ENCODE assay signal across 7 mouse cellular contexts in genomic region chr6:99520676-99521037, GRCm38 (mm10). TPM values are rescaled to one million over a fixed set of nuclear protein-coding genes. Genes with fewer than 3 reads are reported as not detected.
A peak's percentile ranks its signal among the peaks of the same experiment; 100 is the strongest.
DNase-seq lines count a peak whose midpoint lies in the region; ATAC-seq and TF ChIP-seq lines count a peak whose summit lies in the region.

No protein-coding gene starts in this region.

- DNase-seq in lung, embryonic 14.5 days, result no peak
- DNase-seq in lung, postnatal 25 days (ENCODE audit: low spot score), result no peak
- no peak for DNase-seq in left cerebral cortex, postnatal 4 days
- no peak for DNase-seq in gastrocnemius, postnatal 4 days (ENCODE audit: low spot score in 2 of 2)

- H3K27me3 ChIP-seq in lung, embryonic 14.5 days (ENCODE audit: insufficient read depth, low read length), result no peaks in the 10 kb centered on the region
- H3K27me3 ChIP-seq in embryonic facial prominence, embryonic 13.5 days, result peaks cover 13% of the 10 kb centered on the region
- H3K27me3 ChIP-seq in intestine, postnatal 0 days (replicated peaks; ENCODE audit: control insufficient read depth, insufficient read depth, low read length), result no peaks in the 10 kb centered on the region
- H3K27me3 ChIP-seq in neural tube, embryonic 15.5 days (replicated peaks), result 0 out of 2 replicates have a peak, but pooled peaks cover 3% of the 10 kb centered on the region

- H3K9ac ChIP-seq in lung, embryonic 14.5 days, result peak overlapping the region; percentile 79
- H3K9ac ChIP-seq in embryonic facial prominence, embryonic 13.5 days, result peak overlapping the region; percentile 86
- peak overlapping the region; percentile 66 for H3K9ac ChIP-seq in intestine, postnatal 0 days (ENCODE audit: low read depth, low read length)
- H3K9ac ChIP-seq in neural tube, embryonic 15.5 days (replicated peaks), result peak overlapping the region; percentile 88

- no peak for TF ChIP-seq CTCF in lung, embryonic 14.5 days (IDR thresholded peaks at IDR 0.05; ENCODE audit: low read depth)
- TF ChIP-seq CTCF in intestine, postnatal 0 days (IDR thresholded peaks at IDR 0.05; ENCODE audit: low read depth), result no peak

- no peaks in the 10 kb centered on the region for H3K36me3 ChIP-seq in lung, embryonic 14.5 days (ENCODE audit: insufficient read depth)
- no peaks in the 10 kb centered on the region for H3K36me3 ChIP-seq in embryonic facial prominence, embryonic 13.5 days
- no peaks in the 10 kb centered on the region for H3K36me3 ChIP-seq in intestine, postnatal 0 days (ENCODE audit: control insufficient read depth, insufficient read depth)
- no peaks in the 10 kb centered on the region for H3K36me3 ChIP-seq in neural tube, embryonic 15.5 days

- under 1% methylated on average over 21 of the region's 27 CpGs for WGBS in lung, embryonic 14.5 days
- WGBS in embryonic facial prominence, embryonic 13.5 days, result under 1% methylated on average over 27 of the region's 27 CpGs
- WGBS in intestine, postnatal 0 days, result under 1% methylated on average over 27 of the region's 27 CpGs
- 0% methylated on average over 27 of the region's 27 CpGs for WGBS in neural tube, embryonic 15.5 days

- no peak for ATAC-seq in lung, embryonic 14.5 days (ENCODE audit: insufficient read depth)
- peak; percentile 59; the same call in 1 of the 2 replicates for ATAC-seq in embryonic facial prominence, embryonic 13.5 days (ENCODE audit: insufficient number of reproducible peaks, insufficient read depth, low FRiP score, low TSS enrichment, low read depth)
- ATAC-seq in intestine, postnatal 0 days, result peak; percentile 67; the same call in 1 of the 2 replicates
- ATAC-seq in neural tube, embryonic 15.5 days (ENCODE audit: low FRiP score), result peak; percentile 58

- H3K4me3 ChIP-seq in lung, embryonic 14.5 days (ENCODE audit: low read depth, low read length), result peak overlapping the region; percentile 66
- H3K4me3 ChIP-seq in embryonic facial prominence, embryonic 13.5 days, result peak overlapping the region; percentile 77
- H3K4me3 ChIP-seq in intestine, postnatal 0 days (ENCODE audit: low read depth, low read length), result peak overlapping the region; percentile 92
- peak overlapping the region; percentile 76 for H3K4me3 ChIP-seq in neural tube, embryonic 15.5 days (replicated peaks)

- intact Hi-C loops in left cerebral cortex, postnatal 4 days (cut with DNase I), result loop anchor here (5.0 to 10.0 kb wide), 4 partner anchors 246 to 1136 kb away; no protein-coding TSS in a partner anchor

- no peaks in the 10 kb centered on the region for H3K9me3 ChIP-seq in lung, embryonic 14.5 days (ENCODE audit: low read depth, low read length)
- no peaks in the 10 kb centered on the region for H3K9me3 ChIP-seq in embryonic facial prominence, embryonic 13.5 days
- H3K9me3 ChIP-seq in intestine, postnatal 0 days (ENCODE audit: control insufficient read depth), result no peaks in the 10 kb centered on the region
- H3K9me3 ChIP-seq in neural tube, embryonic 15.5 days (replicated peaks), result no peaks in the 10 kb centered on the region

- H3K27ac ChIP-seq in lung, embryonic 14.5 days (ENCODE audit: low read depth), result peak overlapping the region; percentile 99
- peak overlapping the region; percentile 97 for H3K27ac ChIP-seq in embryonic facial prominence, embryonic 13.5 days
- H3K27ac ChIP-seq in intestine, postnatal 0 days (ENCODE audit: low read depth, low read length), result peak overlapping the region; percentile 90
- peak overlapping the region; percentile 100 for H3K27ac ChIP-seq in neural tube, embryonic 15.5 days (replicated peaks)

- no peaks in the 10 kb centered on the region for H3K4me1 ChIP-seq in lung, embryonic 14.5 days (ENCODE audit: insufficient read depth)
- peaks cover 7% of the 10 kb centered on the region; the same call in 1 of the 2 replicates for H3K4me1 ChIP-seq in embryonic facial prominence, embryonic 13.5 days
- 0 out of 2 replicates have a peak, but pooled peaks cover 2% of the 10 kb centered on the region for H3K4me1 ChIP-seq in intestine, postnatal 0 days (replicated peaks; ENCODE audit: control insufficient read depth, insufficient read depth, low read length)
- H3K4me1 ChIP-seq in neural tube, embryonic 15.5 days, result peaks cover 31% of the 10 kb centered on the region

- peak overlapping the region; percentile 94 for H3K4me2 ChIP-seq in lung, embryonic 14.5 days
- H3K4me2 ChIP-seq in embryonic facial prominence, embryonic 13.5 days, result peak overlapping the region; percentile 98
- H3K4me2 ChIP-seq in intestine, postnatal 0 days (replicated peaks; ENCODE audit: low read depth), result peak overlapping the region; percentile 92
- peak overlapping the region; percentile 98 for H3K4me2 ChIP-seq in neural tube, embryonic 15.5 days

RNA-seq across cellular contexts. Expression of gene Foxp1, which starts 1.9 kb away (rescaled TPM):
- 111 and 114 TPM in 2 replicates for polyA plus RNA-seq in lung, embryonic 14.5 days (2014; fragmentation: Nextera tagmentation; extraction: Ambion mirVana)
- 66.7 TPM in 2 replicates for polyA plus RNA-seq in embryonic facial prominence, embryonic 13.5 days (2015; fragmentation: Nextera tagmentation; extraction: Ambion mirVana)
- 45.3 and 57.0 TPM in 2 replicates for polyA plus RNA-seq in intestine, postnatal 0 days (2015; fragmentation: Nextera tagmentation; extraction: Ambion mirVana)
- 51.0 and 63.9 TPM in 2 replicates for polyA plus RNA-seq in neural tube, embryonic 15.5 days (2015; fragmentation: Nextera tagmentation; extraction: Ambion mirVana)
- total RNA-seq in left cerebral cortex, postnatal 4 days (2021), result 100 to 1,000 TPM; 210 to 247 TPM
- total RNA-seq in gastrocnemius, postnatal 4 days (2021), result 10 to 100 TPM; 47.2 to 50.8 TPM
